Mouse (Mus musculus) heart, adult 10 weeks (tissue): ENCODE results near the gene Utf1. TPM values are rescaled to one million over a fixed set of nuclear protein-coding genes. Genes with fewer than 3 reads are reported as not detected.

Experiments used
- polyA plus RNA-seq: library from polyadenylated mRNA; stranded (reverse); fragments of 350-450 nt; fragmentation: Illumina TruSeq; extraction: RNeasy Lipid Tissue Mini Kit (QIAGEN cat#74804); gene quantifications from one replicate; pipeline ENCODE4 v1.2.3, GENCODE M21; 2014; ENCODE audit warnings: low read depth, low replicate concordance

Gene Utf1
- polyA plus RNA-seq: not detected

DNA sequence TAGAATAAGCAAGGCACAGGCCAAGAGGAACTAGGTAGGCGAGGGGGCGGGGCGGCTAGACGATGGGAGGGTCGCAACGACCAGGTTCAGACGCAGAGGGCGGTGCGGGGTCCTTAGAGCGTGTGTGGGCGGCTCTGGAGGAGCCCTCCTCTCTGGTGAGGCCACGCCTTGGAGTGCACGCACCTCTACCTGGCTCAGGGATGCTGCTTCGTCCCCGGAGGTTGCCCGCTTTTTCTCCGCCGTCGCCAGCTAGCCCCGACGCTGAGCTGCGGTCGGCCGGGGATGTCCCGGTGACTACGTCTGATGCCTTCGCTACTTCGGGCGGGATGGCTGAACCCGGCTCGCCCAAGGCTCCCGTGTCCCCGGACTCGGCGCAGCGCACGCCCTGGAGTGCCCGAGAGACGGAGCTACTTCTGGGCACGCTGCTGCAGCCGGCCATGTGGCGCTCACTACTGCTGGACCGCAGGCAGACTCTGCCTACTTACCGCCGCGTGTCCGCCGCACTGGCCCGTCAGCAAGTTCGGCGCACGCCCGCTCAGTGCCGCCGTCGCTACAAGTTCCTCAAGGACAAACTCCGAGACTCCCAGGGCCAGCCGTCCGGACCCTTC is at the start of gene Utf1:
TSS of gene Utf1 (plus strand) at position 116 of the 608 bp plus-strand sequence.

DNA sequence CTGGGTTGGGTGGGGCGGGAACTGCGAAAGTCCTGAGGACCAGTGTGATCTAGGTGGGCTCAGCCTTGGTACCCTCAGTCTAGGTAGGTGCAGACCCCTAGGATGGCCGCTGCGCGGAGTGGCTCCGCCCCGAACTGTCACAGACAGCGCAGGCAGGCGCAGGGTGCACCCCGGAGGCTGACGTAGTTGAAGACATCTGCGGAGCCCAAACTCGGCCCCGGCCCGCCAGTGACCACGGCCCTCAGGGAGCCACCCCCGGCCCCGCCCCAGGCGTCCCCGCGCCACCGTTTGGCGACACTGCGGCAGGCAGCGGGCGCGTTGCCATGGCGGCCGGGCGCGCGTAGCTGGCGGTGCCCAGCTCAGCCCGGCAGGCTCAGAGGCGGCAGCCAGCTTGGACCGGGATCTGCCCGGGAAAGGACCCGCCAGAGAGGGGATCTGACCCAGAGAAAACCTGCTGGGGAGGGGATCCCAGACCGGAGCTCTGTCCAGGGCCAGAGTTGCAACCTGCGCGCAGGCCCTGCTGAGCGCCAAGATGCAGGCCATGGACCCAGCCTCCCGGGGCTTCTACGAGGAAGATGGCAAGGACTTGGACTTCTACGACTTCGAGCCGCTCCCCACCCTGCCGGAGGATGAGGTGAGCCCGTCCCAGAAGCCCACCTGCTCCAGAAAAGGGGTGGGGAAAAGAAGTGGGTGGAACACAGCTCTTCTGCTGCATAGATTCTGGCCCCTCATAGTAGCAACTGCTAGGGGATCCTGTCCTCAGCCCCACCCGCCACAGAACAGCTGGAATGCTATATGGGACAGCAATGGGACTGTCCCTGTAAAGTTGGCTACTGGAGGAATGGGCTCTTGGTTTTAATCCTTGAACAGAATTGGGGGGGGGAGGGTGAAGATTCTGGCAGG is 48.7 kb upstream of the Utf1 start, which contains the start of gene Kndc1:
TSS of gene Kndc1 (plus strand) at position 42 of the 903 bp plus-strand sequence.

DNA sequence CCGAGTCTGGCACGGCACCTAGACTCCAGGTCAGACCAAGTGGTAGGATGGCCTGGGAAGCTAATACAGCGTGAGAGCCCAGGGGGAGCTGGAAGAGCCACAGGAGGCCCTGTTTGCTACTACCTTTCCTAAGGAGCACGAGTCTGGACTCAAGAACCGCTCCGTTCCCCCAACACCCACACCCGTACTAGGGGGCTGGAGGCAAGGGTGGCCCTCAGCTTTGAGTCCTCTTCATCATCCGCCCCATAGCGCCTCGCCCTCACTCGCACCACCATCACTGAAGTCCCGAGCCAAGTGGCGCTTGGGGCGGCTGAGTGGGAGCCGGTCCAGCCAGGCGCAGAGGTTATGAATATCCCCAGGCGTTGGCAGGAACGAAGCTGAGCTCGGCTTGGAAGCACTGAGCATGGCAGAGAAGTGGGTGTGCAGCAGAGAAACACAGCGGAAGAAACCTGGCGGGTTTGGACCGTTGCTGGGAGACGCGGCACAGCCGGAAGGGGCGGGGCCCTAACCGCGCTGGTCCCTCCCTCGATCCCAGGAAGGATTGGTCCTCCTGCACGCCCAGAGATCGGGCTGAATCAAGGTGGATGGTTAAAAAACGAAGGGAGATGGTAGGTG is 34.8 kb downstream of the Utf1 start, which contains the start of gene 6430531B16Rik:
TSS of gene 6430531B16Rik (minus strand) at position 478 of the 615 bp plus-strand sequence.

DNA sequence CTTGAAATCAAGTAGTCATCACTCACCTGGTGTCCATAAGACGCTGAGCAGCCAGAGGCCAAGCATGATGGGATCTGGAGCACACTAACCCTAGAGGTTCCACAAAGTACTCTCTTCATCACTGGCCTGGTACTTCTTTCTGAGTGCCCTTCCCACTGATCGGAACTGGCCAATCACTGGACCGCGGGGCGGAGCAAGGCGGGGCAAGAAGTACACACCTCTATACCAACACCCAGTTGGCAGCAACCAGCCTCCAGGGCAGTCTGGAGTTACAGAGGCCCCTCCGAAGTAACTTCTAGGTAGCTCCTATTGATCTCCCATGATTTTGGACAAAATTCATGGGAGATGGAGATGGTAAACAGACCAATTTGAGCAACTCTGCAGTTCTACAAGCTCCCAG is 48.8 kb downstream of the Utf1 start, which contains the start of gene Adam8:
TSS of gene Adam8 (minus strand) at position 157 of the 400 bp plus-strand sequence.

Other genes with a start within 250 kb of the Utf1 start
- not detected for gene Adgra1, start 109.6 kb upstream of the Utf1 start, polyA plus RNA-seq
- gene Kndc1, start 49.1 kb upstream of the Utf1 start, polyA plus RNA-seq: not detected
- gene 6430531B16Rik, start 35.0 kb downstream of the Utf1 start, polyA plus RNA-seq: not detected
- gene Adam8, start 48.8 kb downstream of the Utf1 start, polyA plus RNA-seq: 1.9 TPM
- 14.5 TPM for gene Zfp511, start 92.6 kb downstream of the Utf1 start, polyA plus RNA-seq
- gene Tubgcp2, start 92.9 kb downstream of the Utf1 start, polyA plus RNA-seq: 20.2 TPM
- not detected for gene Msx3, start 105.3 kb downstream of the Utf1 start, polyA plus RNA-seq
- not detected for gene Caly, start 138.8 kb downstream of the Utf1 start, polyA plus RNA-seq
- not detected for gene Prap1, start 149.6 kb downstream of the Utf1 start, polyA plus RNA-seq
- gene Fuom, start 158.7 kb downstream of the Utf1 start, polyA plus RNA-seq: 85.6 TPM
- gene Paox, start 172.0 kb downstream of the Utf1 start, polyA plus RNA-seq: 6.8 TPM
- 535 TPM for gene Echs1, start 172.7 kb downstream of the Utf1 start, polyA plus RNA-seq
- gene Mtg1, start 193.8 kb downstream of the Utf1 start, polyA plus RNA-seq: 41.4 TPM
- gene Sprn, start 211.1 kb downstream of the Utf1 start, polyA plus RNA-seq: 0.63 TPM
- not detected for gene Olfr522, start 221.0 kb downstream of the Utf1 start, polyA plus RNA-seq
- not detected for gene Olfr523, start 229.4 kb downstream of the Utf1 start, polyA plus RNA-seq